Mouse (Mus musculus) myocyte (in vitro differentiated cells): ENCODE results near the gene Fam196a.

ENCODE experiments used
- CEBPB ChIP-seq: IDR thresholded peaks from 2 replicates; pipeline ENCODE4 v1.6.1; 2011; ENCODE audit warnings: mild to moderate bottlenecking, moderate library complexity; ENCODE audit not compliant: poor library complexity, insufficient read depth, severe bottlenecking
- E2F4 ChIP-seq: IDR thresholded peaks from one replicate; pipeline ENCODE4 v1.6.1; 2011; ENCODE audit warnings: mild to moderate bottlenecking, control low read depth, moderate library complexity; ENCODE audit not compliant: insufficient read depth
- MAX ChIP-seq: IDR thresholded peaks from one replicate; pipeline ENCODE4 v1.6.1; 2011; ENCODE audit warnings: low read depth, mild to moderate bottlenecking, control low read depth
- MYOD1 ChIP-seq, 3 experiments: IDR thresholded peaks; one replicate each; pipeline ENCODE4 v1.6.1; 2011; ENCODE audit warnings: control low read depth in 2 of 3, low read depth in 2 of 3, mild to moderate bottlenecking in 2 of 3, moderate library complexity in 1 of 3; ENCODE audit not compliant: insufficient read length in 2 of 3, control insufficient read depth in 1 of 3
- MYOG ChIP-seq, 3 experiments: IDR thresholded peaks; one replicate each; pipeline ENCODE4 v1.6.1; 2011; ENCODE audit warnings: control low read depth in 2 of 3, low read depth in 2 of 3, mild to moderate bottlenecking in 2 of 3; ENCODE audit not compliant: insufficient read length in 2 of 3, control insufficient read depth in 1 of 3, insufficient read depth in 1 of 3
- POLR2A ChIP-seq: IDR thresholded peaks from one replicate; pipeline ENCODE4 v1.6.1; 2011; ENCODE audit warnings: low read depth, mild to moderate bottlenecking, control low read depth, moderate library complexity; ENCODE audit not compliant: insufficient read length
- POLR2AphosphoS2 ChIP-seq: IDR thresholded peaks from one replicate; pipeline ENCODE4 v1.6.1; 2011; ENCODE audit warnings: low read depth, control low read depth; ENCODE audit not compliant: insufficient read length
- REST ChIP-seq: IDR thresholded peaks from one replicate; pipeline ENCODE4 v1.6.1; 2011; ENCODE audit warnings: mild to moderate bottlenecking, control low read depth, moderate library complexity; ENCODE audit not compliant: insufficient read depth, insufficient read length
- SRF ChIP-seq: IDR thresholded peaks from one replicate; pipeline ENCODE4 v1.6.1; 2011; ENCODE audit warnings: low read depth; ENCODE audit not compliant: control insufficient read depth, insufficient read length
- TCF12 ChIP-seq: IDR thresholded peaks from one replicate; pipeline ENCODE4 v1.6.1; 2011; ENCODE audit warnings: mild to moderate bottlenecking, control low read depth; ENCODE audit not compliant: poor library complexity, insufficient read depth, severe bottlenecking
- USF1 ChIP-seq: IDR thresholded peaks from one replicate; pipeline ENCODE4 v1.6.1; 2011; ENCODE audit warnings: low read depth, mild to moderate bottlenecking, control low read depth, moderate library complexity

DNA sequence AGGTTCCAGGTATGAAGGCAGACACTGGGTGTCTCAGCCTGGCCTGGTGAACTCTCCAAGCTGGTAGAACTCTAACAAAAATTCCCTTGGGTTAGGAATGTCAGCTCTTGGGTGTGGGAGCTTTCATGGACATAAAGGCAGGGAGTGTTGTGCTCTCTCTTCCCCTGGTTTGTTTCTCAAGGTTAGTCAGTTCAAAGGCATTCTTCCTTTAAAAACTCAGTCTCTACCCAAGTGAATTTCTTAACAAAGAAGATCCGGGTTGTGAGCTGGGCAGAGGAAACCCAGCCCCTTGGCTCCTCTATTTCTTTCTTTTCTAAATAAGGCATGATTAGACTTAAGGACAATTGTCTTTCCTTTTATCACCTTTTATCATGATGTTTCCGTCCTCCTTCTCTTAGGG lies 6.3 kb downstream of the Fam196a start:
- TF ChIP-seq POLR2A, result no peak
- TF ChIP-seq MYOG (IDR thresholded peaks at IDR 0.05; ENCODE audit: control insufficient read depth in 1 of 3, insufficient read depth in 1 of 3, insufficient read length in 2 of 3, low read depth in 2 of 3), result no peak
- no peak for TF ChIP-seq CEBPB
- no peak for TF ChIP-seq POLR2AphosphoS2
- TF ChIP-seq MAX, result no peak
- no peak for TF ChIP-seq TCF12
- TF ChIP-seq REST, result no peak
- no peak for TF ChIP-seq MYOD1 (IDR thresholded peaks at IDR 0.05; ENCODE audit: control insufficient read depth in 1 of 3, insufficient read length in 2 of 3, low read depth in 2 of 3)
- no peak for TF ChIP-seq USF1
- no peak for TF ChIP-seq E2F4
- no peak for TF ChIP-seq SRF
